In genomic region chr9:42072010-42072409, GRCm38 (mm10) we compare ENCODE assay signal across 14 mouse cellular contexts. TPM values are rescaled to one million over a fixed set of nuclear protein-coding genes. Genes with fewer than 3 reads are reported as not detected.
A peak's percentile ranks its signal among the peaks of the same experiment; 100 is the strongest.
DNase-seq lines count a peak whose midpoint lies in the region; ATAC-seq lines count a peak whose summit lies in the region.
"Had no signal": no experiment of that assay in that cellular context is flagged by ENCODE, and none has a peak within 500 bp of the region (broad histone marks: within the 10 kb centered on the region; RNA-seq: fewer than 3 reads in every experiment).

No protein-coding gene starts in this region.

- ATAC-seq in hindbrain, embryonic 15.5 days (ENCODE audit: low FRiP score, low read depth), result peak; percentile 40; the same call in 1 of the 2 replicates
- no peak for ATAC-seq in hindbrain, embryonic 11.5 days (ENCODE audit: low FRiP score)
- ATAC-seq in midbrain, embryonic 11.5 days (ENCODE audit: low FRiP score), result no peak
- no peak for ATAC-seq in liver, embryonic 12.5 days

- no peak overlapping the region for H3K9ac ChIP-seq in hindbrain, embryonic 15.5 days
- H3K9ac ChIP-seq in hindbrain, embryonic 11.5 days (ENCODE audit: low read depth, low read length), result no peak overlapping the region
- no peak overlapping the region for H3K9ac ChIP-seq in midbrain, embryonic 11.5 days (ENCODE audit: low read length)
- H3K9ac ChIP-seq in liver, embryonic 12.5 days, result no peak overlapping the region
- H3K9ac ChIP-seq: neural tube, embryonic 12.5 days; stomach, embryonic 15.5 days had no signal

- no peak for DNase-seq in hindbrain, embryonic 11.5 days (ENCODE audit: low spot score)
- DNase-seq in midbrain, embryonic 11.5 days (ENCODE audit: low spot score, missing footprints), result peak; percentile 47
- DNase-seq in midbrain, embryonic 10.5 days (ENCODE audit: low spot score), result no peak
- peak; percentile 62 for DNase-seq in cerebellum, adult 9-10 months
- peak; percentile 34 for DNase-seq in lung, postnatal 14 days
- DNase-seq in thymus, postnatal 4 days, result no peak
- DNase-seq: embryo, embryonic 11 days; heart, postnatal 4 days; kidney, postnatal 25 days; right cerebral cortex, postnatal 4 days had no signal

- H3K4me1 ChIP-seq in hindbrain, embryonic 15.5 days (replicated peaks), result peaks cover 30% of the 10 kb centered on the region
- H3K4me1 ChIP-seq in hindbrain, embryonic 11.5 days (replicated peaks; ENCODE audit: control insufficient read depth, insufficient read depth, low read length), result no peaks in the 10 kb centered on the region
- H3K4me1 ChIP-seq in midbrain, embryonic 11.5 days (ENCODE audit: control insufficient read depth, insufficient read depth, low read length), result no peaks in the 10 kb centered on the region
- H3K4me1 ChIP-seq in midbrain, embryonic 10.5 days, result peaks cover 4% of the 10 kb centered on the region; the same call in 1 of the 2 replicates
- no peaks in the 10 kb centered on the region for H3K4me1 ChIP-seq in liver, embryonic 12.5 days
- H3K4me1 ChIP-seq: stomach, embryonic 15.5 days had no signal

- peak overlapping the region; percentile 50 for H3K27ac ChIP-seq in hindbrain, embryonic 15.5 days (replicated peaks)
- no peak overlapping the region for H3K27ac ChIP-seq in hindbrain, embryonic 11.5 days (ENCODE audit: low read depth, low read length)
- no peak overlapping the region for H3K27ac ChIP-seq in midbrain, embryonic 11.5 days (ENCODE audit: low read depth, low read length)
- no peak overlapping the region for H3K27ac ChIP-seq in midbrain, embryonic 10.5 days (replicated peaks)
- H3K27ac ChIP-seq in liver, embryonic 12.5 days, result no peak overlapping the region
- H3K27ac ChIP-seq: neural tube, embryonic 12.5 days; stomach, embryonic 15.5 days had no signal

- 42% methylated on average over 4 of the region's 4 CpGs for WGBS in hindbrain, embryonic 15.5 days
- WGBS in hindbrain, embryonic 11.5 days, result 73% methylated on average over 4 of the region's 4 CpGs
- WGBS in midbrain, embryonic 11.5 days, result 69% methylated on average over 4 of the region's 4 CpGs
- 72% methylated on average over 4 of the region's 4 CpGs for WGBS in midbrain, embryonic 10.5 days
- 57% methylated on average over 4 of the region's 4 CpGs for WGBS in liver, embryonic 12.5 days (ENCODE audit: insufficient replicate concordance)

- no peak overlapping the region for H3K4me3 ChIP-seq in hindbrain, embryonic 15.5 days
- H3K4me3 ChIP-seq in hindbrain, embryonic 11.5 days (ENCODE audit: low read depth, low read length), result no peak overlapping the region
- no peak overlapping the region for H3K4me3 ChIP-seq in midbrain, embryonic 11.5 days (ENCODE audit: low read depth, low read length)
- no peak overlapping the region for H3K4me3 ChIP-seq in midbrain, embryonic 10.5 days
- H3K4me3 ChIP-seq in liver, embryonic 12.5 days, result no peak overlapping the region
- H3K4me3 ChIP-seq: neural tube, embryonic 12.5 days; stomach, embryonic 15.5 days had no signal

- 0 out of 2 replicates have a peak, but pooled peaks cover 3% of the 10 kb centered on the region for H3K36me3 ChIP-seq in hindbrain, embryonic 15.5 days
- H3K36me3 ChIP-seq in hindbrain, embryonic 11.5 days (ENCODE audit: control insufficient read depth, insufficient read depth, low read length), result no peaks in the 10 kb centered on the region
- H3K36me3 ChIP-seq in midbrain, embryonic 11.5 days (ENCODE audit: control insufficient read depth, insufficient read depth, low read length), result no peaks in the 10 kb centered on the region
- H3K36me3 ChIP-seq in midbrain, embryonic 10.5 days, result no peaks in the 10 kb centered on the region
- no peaks in the 10 kb centered on the region for H3K36me3 ChIP-seq in liver, embryonic 12.5 days
- H3K36me3 ChIP-seq: stomach, embryonic 15.5 days had no signal

- no peak overlapping the region for H3K4me2 ChIP-seq in hindbrain, embryonic 15.5 days
- no peak overlapping the region for H3K4me2 ChIP-seq in hindbrain, embryonic 11.5 days (replicated peaks; ENCODE audit: low read depth, low read length)
- no peak overlapping the region for H3K4me2 ChIP-seq in midbrain, embryonic 11.5 days
- no peak overlapping the region for H3K4me2 ChIP-seq in liver, embryonic 12.5 days
- H3K4me2 ChIP-seq: neural tube, embryonic 12.5 days; stomach, embryonic 15.5 days had no signal

- no peaks in the 10 kb centered on the region for H3K27me3 ChIP-seq in hindbrain, embryonic 15.5 days
- no peaks in the 10 kb centered on the region for H3K27me3 ChIP-seq in hindbrain, embryonic 11.5 days (ENCODE audit: control insufficient read depth, insufficient read depth, low read length)
- no peaks in the 10 kb centered on the region for H3K27me3 ChIP-seq in midbrain, embryonic 11.5 days (ENCODE audit: control insufficient read depth, insufficient read depth, low read length)
- no peaks in the 10 kb centered on the region for H3K27me3 ChIP-seq in midbrain, embryonic 10.5 days (ENCODE audit: low read depth, poor library complexity, severe bottlenecking)
- H3K27me3 ChIP-seq in liver, embryonic 12.5 days (replicated peaks), result no peaks in the 10 kb centered on the region
- H3K27me3 ChIP-seq: neural tube, embryonic 12.5 days; stomach, embryonic 15.5 days had no signal

- H3K9me3 ChIP-seq in hindbrain, embryonic 15.5 days, result no peaks in the 10 kb centered on the region
- H3K9me3 ChIP-seq in hindbrain, embryonic 11.5 days (ENCODE audit: control insufficient read depth, low read length), result no peaks in the 10 kb centered on the region
- H3K9me3 ChIP-seq in midbrain, embryonic 11.5 days (ENCODE audit: control insufficient read depth, low read length), result no peaks in the 10 kb centered on the region
- H3K9me3 ChIP-seq in midbrain, embryonic 10.5 days (replicated peaks), result no peaks in the 10 kb centered on the region
- H3K9me3 ChIP-seq in liver, embryonic 12.5 days (replicated peaks), result no peaks in the 10 kb centered on the region
- H3K9me3 ChIP-seq: neural tube, embryonic 12.5 days; stomach, embryonic 15.5 days had no signal

RNA-seq across cellular contexts. Expression of gene Sorl1, which starts 52.1 kb away (rescaled TPM):
- polyA plus RNA-seq in hindbrain, embryonic 15.5 days (2015; fragmentation: Nextera tagmentation; extraction: Ambion mirVana), result 11.2 and 12.4 TPM in 2 replicates
- 7.4 and 7.6 TPM in 2 replicates for polyA plus RNA-seq in hindbrain, embryonic 11.5 days (2014; fragmentation: Nextera tagmentation; extraction: Ambion mirVana)
- 3.1 and 3.8 TPM in 2 replicates for polyA plus RNA-seq in midbrain, embryonic 11.5 days (2014; fragmentation: Nextera tagmentation; extraction: Ambion mirVana)
- polyA plus RNA-seq in midbrain, embryonic 10.5 days (2016; fragmentation: Nextera tagmentation; extraction: Ambion mirVana), result 2.3 and 3.8 TPM in 2 replicates
- polyA plus RNA-seq in liver, embryonic 12.5 days (2016; fragmentation: Nextera tagmentation; extraction: Ambion mirVana), result 0.98 and 1.3 TPM in 2 replicates

Comparison
In these comparisons a context has a peak if more than half of its experiments do, and no peak if none do; other contexts are left out.
1. DNase-seq: peak in midbrain, embryonic 11.5 days (single experiment), cerebellum, adult 9-10 months (single experiment) and lung, postnatal 14 days (single experiment); none in hindbrain, embryonic 11.5 days (single experiment), midbrain, embryonic 10.5 days (single experiment) and thymus, postnatal 4 days (single experiment).